Mouse (Mus musculus): ENCODE results near the gene Cav3.

Cav3 gene

DNA sequence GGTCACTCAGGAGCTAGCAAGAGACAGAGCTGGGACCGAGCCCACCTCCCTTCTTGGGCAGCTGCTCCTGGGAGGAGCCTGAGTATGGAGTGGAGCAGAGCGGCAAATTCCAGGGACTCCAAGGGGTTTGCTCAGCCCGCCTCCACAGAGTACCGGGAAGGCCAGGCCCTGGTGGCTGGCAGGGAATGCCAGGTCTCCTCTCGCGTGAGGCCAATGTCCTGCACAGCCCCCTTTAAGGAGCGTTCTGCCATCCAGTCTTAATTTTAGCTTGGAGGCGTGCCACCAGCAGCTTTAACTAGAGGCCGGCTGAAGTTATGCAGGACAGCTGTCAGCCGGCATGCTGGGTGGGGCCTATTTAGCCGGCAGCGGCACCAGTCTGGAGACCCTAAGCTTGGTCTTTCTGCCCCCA is at the start of gene Cav3:
Gene Cav3, plus strand, starts transcription at position 165 of the 409 bp plus-strand sequence.
- no peak for DNase-seq (ENCODE audit: low read depth, low spot score)

GRCm38 (mm10) chr6:112419333-112419732 is 40.0 kb upstream of the Cav3 start:
- DNase-seq (ENCODE audit: low read depth, low spot score) = no peak

DNA sequence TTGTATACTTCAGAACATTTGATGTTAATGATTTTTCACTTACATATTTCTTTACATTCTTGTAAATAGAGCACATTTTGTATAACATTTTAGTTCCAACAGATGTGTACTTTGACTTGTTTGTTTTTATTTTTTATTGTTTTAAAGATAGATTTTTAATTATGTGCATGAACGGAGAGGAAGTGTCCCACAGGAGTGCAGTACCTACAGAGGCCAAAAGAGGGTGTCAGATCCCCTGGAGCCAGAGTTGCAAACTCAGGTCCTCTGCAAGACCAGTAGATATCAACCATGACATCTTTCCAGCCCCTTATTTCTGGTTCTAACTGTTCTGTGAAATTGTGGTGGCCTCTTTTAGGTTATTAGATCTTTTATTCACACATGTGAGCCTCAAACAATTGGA is 38.4 kb upstream of the Cav3 start:
- peak; percentile 21 for DNase-seq (ENCODE audit: low read depth, low spot score)

DNA sequence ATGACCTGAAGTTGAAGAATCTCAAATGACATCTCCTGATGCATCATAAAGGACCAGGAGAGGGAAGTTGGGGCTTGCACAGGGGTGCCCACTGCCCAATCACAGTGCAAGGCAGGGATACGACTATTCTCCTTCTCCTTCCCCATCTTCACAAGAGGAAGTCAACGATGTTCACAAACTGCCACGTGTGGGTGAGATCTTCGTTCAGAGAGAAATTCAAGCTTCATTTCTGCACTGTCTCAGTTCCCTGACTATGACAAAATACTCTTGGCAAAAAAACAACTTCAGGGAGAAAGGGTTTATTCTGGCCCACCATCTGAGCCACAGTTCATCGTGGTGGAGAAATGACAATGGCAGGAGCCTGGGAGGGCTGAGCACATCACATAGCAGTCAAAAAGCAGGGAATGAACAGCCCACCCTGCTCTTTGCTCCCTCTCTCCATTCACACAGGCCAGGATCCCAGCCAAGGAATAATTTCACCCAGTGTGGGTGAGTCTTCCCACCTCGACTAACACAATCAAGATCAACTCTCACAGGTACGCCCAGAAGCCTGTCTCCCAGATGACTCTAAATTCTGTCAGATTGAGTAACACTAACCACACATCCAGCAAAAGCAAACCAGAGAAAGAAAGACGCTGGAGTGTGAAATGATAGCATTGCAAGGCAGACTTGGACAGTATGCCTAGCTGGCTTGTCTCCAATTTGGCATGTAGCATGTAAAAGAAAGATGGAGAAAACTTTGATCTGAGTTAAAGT is 35.4 kb upstream of the Cav3 start:
- no peak for DNase-seq (ENCODE audit: low read depth, low spot score)

GRCm38 (mm10) chr6:112426018-112426732 is 33.1 kb upstream of the Cav3 start:
- no peak for DNase-seq (ENCODE audit: low read depth, low spot score)

- DNase-seq (ENCODE audit: low read depth, low spot score) = no peak
These were observed 13.6 kb upstream of the Cav3 start for GRCm38 (mm10) chr6:112445675-112446074.

- no peak for DNase-seq (ENCODE audit: low read depth, low spot score)
These were observed 2.2 kb downstream of the Cav3 start for GRCm38 (mm10) chr6:112461459-112461858.

DNA sequence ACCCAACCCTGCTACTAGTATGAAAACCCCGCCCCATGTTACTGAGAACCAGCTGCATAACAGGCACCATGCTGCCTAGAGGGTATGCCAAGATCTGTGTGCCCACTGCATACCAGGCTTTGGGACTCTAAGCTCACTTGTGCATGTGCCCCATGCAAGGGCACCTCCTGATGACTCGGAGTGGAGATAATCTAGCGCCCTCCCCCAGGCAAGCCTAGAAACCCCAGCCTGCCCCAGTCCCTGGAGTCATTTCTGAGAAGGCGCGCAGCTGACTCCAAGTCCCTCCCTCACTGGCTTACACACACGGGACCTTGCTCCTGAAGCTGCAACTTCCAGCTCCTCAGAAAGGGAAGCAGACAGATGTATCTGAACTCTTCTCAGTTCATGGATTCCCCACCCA is 4.0 kb downstream of the Cav3 start:
- no peak for DNase-seq (ENCODE audit: low read depth, low spot score)

- DNase-seq (ENCODE audit: low read depth, low spot score) = no peak
These were observed 6.1 kb downstream of the Cav3 start for GRCm38 (mm10) chr6:112465441-112465840.

DNA sequence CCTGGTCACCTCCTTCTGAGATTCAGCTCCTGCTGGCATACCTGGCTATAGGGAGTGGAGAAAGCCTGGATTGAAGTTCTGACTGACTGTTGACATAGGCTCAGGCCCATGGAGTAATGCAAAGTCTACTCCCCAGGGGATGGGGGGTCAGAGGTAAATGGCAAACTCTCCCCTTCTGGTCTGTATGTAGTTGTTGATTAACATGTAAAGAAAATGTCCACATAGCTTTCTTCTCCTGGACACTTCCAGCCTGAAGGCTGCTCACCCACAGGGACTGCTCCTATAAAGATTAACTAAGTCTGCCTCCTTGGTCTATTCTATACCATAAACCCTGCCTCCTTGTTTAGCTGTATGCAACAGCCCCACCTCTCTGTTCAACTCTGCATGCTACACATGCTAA is 6.7 kb downstream of the Cav3 start:
- DNase-seq (ENCODE audit: low read depth, low spot score) = no peak

- no peak for DNase-seq (ENCODE audit: low read depth, low spot score)
These were observed 12.3 kb downstream of the Cav3 start for GRCm38 (mm10) chr6:112471644-112472043.

GRCm38 (mm10) chr6:112479861-112480260 is 20.6 kb downstream of the Cav3 start:
- peak; percentile 88 for DNase-seq (ENCODE audit: low read depth, low spot score)

GRCm38 (mm10) chr6:112484316-112484715 is 25.0 kb downstream of the Cav3 start:
- peak; percentile 52 for DNase-seq (ENCODE audit: low read depth, low spot score)

DNA sequence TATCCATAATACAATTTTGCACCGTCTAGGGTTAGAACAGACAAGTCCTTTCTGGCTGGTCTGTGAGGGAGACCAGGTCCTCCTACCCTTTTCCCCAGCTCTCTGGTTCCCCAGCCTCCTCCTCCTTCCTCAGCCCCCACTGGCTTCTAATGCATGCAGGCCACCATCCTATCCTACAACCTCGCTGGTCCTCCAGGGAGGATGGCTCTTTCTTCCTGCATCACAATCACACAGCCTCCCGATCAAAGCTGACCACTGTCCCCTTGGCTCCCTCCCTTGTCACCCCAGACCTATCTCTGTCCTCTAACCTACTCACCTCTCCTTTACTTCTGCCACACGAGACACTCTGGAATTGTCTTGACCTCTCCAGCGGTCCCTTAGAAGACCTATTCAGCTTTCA is 28.7 kb downstream of the Cav3 start:
- DNase-seq (ENCODE audit: low read depth, low spot score) = no peak

- no peak for DNase-seq (ENCODE audit: low read depth, low spot score)
These were observed 29.5 kb downstream of the Cav3 start for GRCm38 (mm10) chr6:112488821-112489180.

- peak; percentile 61 for DNase-seq (ENCODE audit: low read depth, low spot score)
These were observed 30.0 kb downstream of the Cav3 start for GRCm38 (mm10) chr6:112489181-112489909.

- no peak for DNase-seq (ENCODE audit: low read depth, low spot score)
These were observed 30.7 kb downstream of the Cav3 start, which contains the start of gene Oxtr for GRCm38 (mm10) chr6:112489910-112490559. TSS of gene Oxtr (minus strand) at chr6:112489943.

DNA sequence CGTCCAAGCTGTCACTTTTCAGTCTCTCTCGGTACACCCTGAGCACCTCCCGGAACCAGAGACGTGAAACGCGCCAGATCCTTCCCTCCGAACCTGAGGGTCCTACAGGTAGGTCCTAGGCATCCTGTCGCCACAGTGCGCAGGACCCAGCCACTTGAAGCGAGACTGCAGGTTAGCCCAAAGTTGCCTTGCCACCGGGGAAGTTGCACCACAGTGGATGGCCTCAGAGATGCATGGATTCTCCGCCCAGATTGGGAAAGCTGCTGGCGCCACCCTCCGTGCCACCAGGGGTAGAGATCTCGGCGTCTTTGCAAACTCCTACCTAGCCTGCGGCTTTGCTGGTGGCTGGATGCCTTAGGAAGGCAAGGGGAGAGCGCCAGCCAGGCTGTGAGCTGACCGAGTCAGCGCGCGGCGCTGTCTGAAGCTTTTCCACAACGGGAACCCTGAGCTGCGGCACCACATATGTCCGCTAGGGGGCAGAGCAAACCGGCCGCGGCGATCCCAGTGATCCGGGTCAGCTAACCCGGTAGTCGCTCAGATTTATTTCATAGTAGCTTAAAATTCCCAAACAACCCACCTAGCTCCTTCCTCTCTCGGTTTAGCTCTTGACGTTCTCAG is 31.4 kb downstream of the Cav3 start:
- peak; percentile 91 for DNase-seq (ENCODE audit: low read depth, low spot score)

- no peak for DNase-seq (ENCODE audit: low read depth, low spot score)
These were observed 32.2 kb downstream of the Cav3 start for GRCm38 (mm10) chr6:112491521-112491920.

GRCm38 (mm10) chr6:112492656-112493055 is 33.4 kb downstream of the Cav3 start:
- no peak for DNase-seq (ENCODE audit: low read depth, low spot score)

GRCm38 (mm10) chr6:112493371-112493770 is 34.1 kb downstream of the Cav3 start:
- DNase-seq (ENCODE audit: low read depth, low spot score) = no peak

All from ZHBTc4 (cell line).